Mouse (Mus musculus): ENCODE data around the gene Tusc2.

The Tusc2 gene

GRCm38 (mm10) chr9:107612191-107612944 lies 49.3 kb downstream of the Tusc2 start:
- CTCF ChIA-PET: interaction anchor here (0.5 to 9.0 kb wide), 98 partner anchors 10 to 1040 kb away, joined by 3 to 161 read pairs (median 5); partner anchors contain the start of genes Gnai2 (in 3 of the 4), Tmem115 (in 3 of the 4), Hyal2 (in 2 of the 4) and Zmynd10 (in 2 of the 4)
- POLR2A ChIA-PET: interaction anchor here (0.5 to 4.8 kb wide), 112 partner anchors 9 to 1243 kb away, joined by 3 to 93 read pairs (median 5); partner anchors contain the start of genes Gnai2 (in 3 of the 4), Hyal3 (in 3 of the 4), Ifrd2 (in 3 of the 4) and Cyb561d2 (in 2 of the 4)

- POLR2A ChIA-PET: interaction anchor here (0.5 to 4.8 kb wide), 101 partner anchors 10 to 1244 kb away, joined by 3 to 93 read pairs (median 5); partner anchors contain the start of genes Gnai2 (in 3 of the 4), Hyal3 (in 3 of the 4), Ifrd2 (in 3 of the 4) and Cyb561d2 (in 2 of the 4)
Measured at GRCm38 (mm10) chr9:107612945-107613569, 50.0 kb downstream of the Tusc2 start.

GRCm38 (mm10) chr9:107615035-107615434 lies 52.0 kb downstream of the Tusc2 start:
- POLR2A ChIA-PET: interaction anchor here in 2 of 4 experiments (0.9 to 4.3 kb wide), 10 partner anchors 9 to 38 kb away, joined by 3 to 27 read pairs (median 4); partner anchors contain the start of genes Gnai2 (in 1 of the 2) and Hyal1 (in 1 of the 2)
- CTCF ChIA-PET: interaction anchor here in 3 of 4 experiments (1.0 to 9.0 kb wide), 11 partner anchors 11 to 258 kb away, joined by 3 to 161 read pairs (median 7); partner anchors contain the start of gene Ifrd2 (in 1 of the 3)

More at GRCm38 (mm10) chr9:107612945-107613569, 50.0 kb downstream of the Tusc2 start:
- CTCF ChIA-PET: interaction anchor here (0.6 to 9.0 kb wide), 93 partner anchors 12 to 1039 kb away, joined by 3 to 161 read pairs (median 5); partner anchors contain the start of genes Gnai2 (in 3 of the 4), Hyal2 (in 2 of the 4), Tmem115 (in 2 of the 4) and Zmynd10 (in 2 of the 4)
